Mouse (Mus musculus) kidney, adult 2 months (tissue): Measurements from ENCODE around the gene Srsf10.

Source experiments
- CTCF ChIP-seq: fragments of 200-500 bp; conservative IDR thresholded peaks from 2 replicates; pipeline ENCODE4 v1.5.1; 2011; ENCODE audit warnings: low read depth, mild to moderate bottlenecking, control low read depth, low read length, moderate library complexity, mixed read lengths; ENCODE audit not compliant: insufficient read depth, insufficient read length
- POLR2A ChIP-seq: fragments of 200-500 bp; IDR thresholded peaks from one replicate; pipeline ENCODE4 v1.6.1; 2011; ENCODE audit warnings: low read depth, low read length, control low read depth

DNA sequence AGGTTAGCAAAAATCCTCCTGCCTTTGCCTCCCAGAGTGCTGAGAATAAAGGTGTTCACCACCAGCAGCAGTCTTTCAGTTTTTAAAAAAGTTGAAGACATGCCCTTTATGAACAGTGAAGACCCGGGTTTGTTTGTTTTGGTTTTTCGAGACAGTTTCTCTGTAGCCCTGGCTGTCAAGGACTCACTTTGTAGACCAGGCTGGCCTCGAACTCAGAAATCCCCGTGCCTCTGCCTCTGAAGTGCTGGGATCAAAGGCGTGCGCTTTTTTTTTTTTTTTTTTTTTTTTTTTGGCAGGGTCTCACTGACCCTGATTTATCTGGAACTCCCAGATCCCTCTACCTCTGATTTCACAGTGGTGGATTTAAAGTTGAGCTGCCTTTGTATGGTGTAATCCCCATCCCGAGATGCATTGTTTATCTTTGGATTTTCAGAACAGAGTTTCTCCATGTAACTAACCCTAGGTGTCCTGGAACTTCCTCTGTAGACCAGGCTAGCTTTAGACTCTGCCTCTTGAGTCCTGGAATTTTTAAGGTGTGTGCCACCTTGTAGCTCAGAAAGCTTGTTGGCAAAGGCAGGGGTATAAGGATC is 2.1 kb downstream of the Srsf10 start:
- TF ChIP-seq POLR2A = no peak
- no peak for TF ChIP-seq CTCF
